Mouse (Mus musculus) spleen, adult 2 months (tissue): ENCODE measurements around the gene Gm3776. TPM values are rescaled to one million over a fixed set of nuclear protein-coding genes. Genes with fewer than 3 reads are reported as not detected.
"Not testable (repeated sequence)": the region's sequence is repeated elsewhere in the genome, so short reads cannot be mapped to it uniquely, and the experiment has no call there.

Experiments
- DNase-seq, 2 experiments: peaks; one replicate each; pipeline versions ENCODE4 v3.0.0 to v3.0.0-alpha.2; 2012 to 2021; ENCODE audit warnings: low spot score in 2 of 2, low read depth in 1 of 2
- H3K27ac ChIP-seq: fragments of 200-500 bp; 2 replicates; pipeline ENCODE4 v1.5.1; 2012; ENCODE audit warnings: low read length, inconsistent platforms; ENCODE audit not compliant: insufficient read depth
- H3K27me3 ChIP-seq: fragments of 200-500 bp; 2 replicates; pipeline ENCODE4 v1.6.1; 2012; ENCODE audit warnings: mild to moderate bottlenecking, moderate library complexity, low read length, inconsistent platforms; ENCODE audit not compliant: control insufficient read depth, insufficient read depth
- H3K36me3 ChIP-seq: fragments of 200-500 bp; 2 replicates; pipeline ENCODE4 v1.6.1; 2012; ENCODE audit warnings: mild to moderate bottlenecking, low read length, inconsistent platforms; ENCODE audit not compliant: control insufficient read depth, insufficient read depth
- H3K4me1 ChIP-seq: fragments of 200-500 bp; 2 replicates; pipeline ENCODE4 v1.6.1; 2011; ENCODE audit warnings: inconsistent platforms; ENCODE audit not compliant: control insufficient read depth, insufficient read depth, insufficient read length
- H3K4me3 ChIP-seq: fragments of 200-500 bp; 2 replicates; pipeline ENCODE4 v1.5.1; 2011; ENCODE audit warnings: mild to moderate bottlenecking, inconsistent platforms; ENCODE audit not compliant: insufficient read depth, insufficient read length; ENCODE audit errors: extremely low read depth
- CTCF ChIP-seq: fragments of 200-500 bp; IDR thresholded peaks from 2 replicates; pipeline ENCODE4 v1.5.1; 2011; ENCODE audit warnings: mild to moderate bottlenecking, inconsistent platforms; ENCODE audit not compliant: insufficient read depth, insufficient read length, insufficient replicate concordance; ENCODE audit errors: extremely low read depth
- POLR2A ChIP-seq: fragments of 200-500 bp; IDR thresholded peaks from 2 replicates; pipeline ENCODE4 v1.6.1; 2011; ENCODE audit warnings: low read depth, low read length, inconsistent platforms
- WGBS: fragments of 180-500 bp; shearing (Covaris S2); methylation state at CpG from one replicate; pipeline ENCODE4 v1.1.7; 2018; 5-methylcytosine and 5-hydroxymethylcytosine counted together
- polyA plus RNA-seq: library from polyadenylated mRNA; depleted of rRNA; stranded (reverse); fragments of >200 nt; gene quantifications from 2 replicates; pipeline ENCODE4 v1.2.3, GENCODE M21; 2012; rRNA removed

Gene Gm3776
- not detected in 2 replicates for polyA plus RNA-seq

GRCm38 (mm10) chr9:78256914-78257313 lies at the start of gene Gm3776:
Gm3776 (plus strand) TSS chr9:78257129.
- not testable (repeated sequence) for H3K4me1 ChIP-seq, H3K36me3 ChIP-seq, DNase-seq, H3K27me3 ChIP-seq, H3K27ac ChIP-seq, H3K4me3 ChIP-seq
- 99% methylated on average over 2 of the region's 3 CpGs for WGBS

- Histone ChIP-seq H3K36me3 (no peaks in the 10 kb centered on the region), H3K27me3 (no peaks in the 10 kb centered on the region), H3K27ac (no peak overlapping the region), H3K4me1 (no peaks in the 10 kb centered on the region), H3K4me3 (no peak overlapping the region)
- no peak for DNase-seq
- TF ChIP-seq CTCF: no peak
- TF ChIP-seq POLR2A: no peak
- 70% methylated on average over 4 of the region's 4 CpGs for WGBS
Measured at GRCm38 (mm10) chr9:78208956-78209355, 48.0 kb upstream of the Gm3776 start.

- no peak overlapping the region for H3K4me3 ChIP-seq
- DNase-seq: no peak
- no peaks in the 10 kb centered on the region for H3K4me1 ChIP-seq
- WGBS: 86% methylated on average over 3 of the region's 3 CpGs
- TF ChIP-seq CTCF (no peak), POLR2A (no peak)
- H3K36me3 ChIP-seq: no peaks in the 10 kb centered on the region
- no peak overlapping the region for H3K27ac ChIP-seq
- H3K27me3 ChIP-seq: no peaks in the 10 kb centered on the region
Measured at GRCm38 (mm10) chr9:78210079-78210478, 46.9 kb upstream of the Gm3776 start.

GRCm38 (mm10) chr9:78210821-78211220 lies 46.1 kb upstream of the Gm3776 start:
- DNase-seq: no peak
- Histone ChIP-seq H3K36me3 (no peaks in the 10 kb centered on the region), H3K4me3 (no peak overlapping the region), H3K27me3 (no peaks in the 10 kb centered on the region), H3K27ac (no peak overlapping the region), H3K4me1 (no peaks in the 10 kb centered on the region)
- 93% methylated on average over 2 of the region's 2 CpGs for WGBS
- TF ChIP-seq POLR2A: no peak
- TF ChIP-seq CTCF: no peak

- Histone ChIP-seq H3K4me1 (no peaks in the 10 kb centered on the region), H3K4me3 (no peak overlapping the region), H3K36me3 (no peaks in the 10 kb centered on the region), H3K27ac (no peak overlapping the region), H3K27me3 (no peaks in the 10 kb centered on the region)
- 96% methylated on average over 3 of the region's 3 CpGs for WGBS
- DNase-seq: no peak
- TF ChIP-seq CTCF (no peak), POLR2A (no peak)
Measured at GRCm38 (mm10) chr9:78211521-78211920, 45.4 kb upstream of the Gm3776 start.

GRCm38 (mm10) chr9:78212341-78213049 lies 44.4 kb upstream of the Gm3776 start:
- TF ChIP-seq CTCF (no peak), POLR2A (no peak)
- no peak for DNase-seq
- no peak overlapping the region for H3K4me3 ChIP-seq
- no peaks in the 10 kb centered on the region for H3K4me1 ChIP-seq
- no peak overlapping the region for H3K27ac ChIP-seq
- no peaks in the 10 kb centered on the region for H3K27me3 ChIP-seq
- WGBS: 72% methylated on average over 7 of the region's 7 CpGs
- H3K36me3 ChIP-seq: no peaks in the 10 kb centered on the region

- TF ChIP-seq CTCF (no peak), POLR2A (no peak)
- DNase-seq: no peak
- Histone ChIP-seq H3K27ac (no peak overlapping the region), H3K4me3 (no peak overlapping the region), H3K27me3 (no peaks in the 10 kb centered on the region), H3K4me1 (no peaks in the 10 kb centered on the region), H3K36me3 (no peaks in the 10 kb centered on the region)
- WGBS: 84% methylated on average over 4 of the region's 4 CpGs
Measured at GRCm38 (mm10) chr9:78217074-78217473, 39.9 kb upstream of the Gm3776 start.
